Mouse (Mus musculus) 3T3-L1 (cell line): ENCODE measurements around the gene Gm10031.

ENCODE experiments used
- DNase-seq: peaks from one replicate; pipeline ENCODE4 v3.0.0-alpha.2; 2015; ENCODE audit warnings: low read depth, low spot score

Gm10031 gene

DNA sequence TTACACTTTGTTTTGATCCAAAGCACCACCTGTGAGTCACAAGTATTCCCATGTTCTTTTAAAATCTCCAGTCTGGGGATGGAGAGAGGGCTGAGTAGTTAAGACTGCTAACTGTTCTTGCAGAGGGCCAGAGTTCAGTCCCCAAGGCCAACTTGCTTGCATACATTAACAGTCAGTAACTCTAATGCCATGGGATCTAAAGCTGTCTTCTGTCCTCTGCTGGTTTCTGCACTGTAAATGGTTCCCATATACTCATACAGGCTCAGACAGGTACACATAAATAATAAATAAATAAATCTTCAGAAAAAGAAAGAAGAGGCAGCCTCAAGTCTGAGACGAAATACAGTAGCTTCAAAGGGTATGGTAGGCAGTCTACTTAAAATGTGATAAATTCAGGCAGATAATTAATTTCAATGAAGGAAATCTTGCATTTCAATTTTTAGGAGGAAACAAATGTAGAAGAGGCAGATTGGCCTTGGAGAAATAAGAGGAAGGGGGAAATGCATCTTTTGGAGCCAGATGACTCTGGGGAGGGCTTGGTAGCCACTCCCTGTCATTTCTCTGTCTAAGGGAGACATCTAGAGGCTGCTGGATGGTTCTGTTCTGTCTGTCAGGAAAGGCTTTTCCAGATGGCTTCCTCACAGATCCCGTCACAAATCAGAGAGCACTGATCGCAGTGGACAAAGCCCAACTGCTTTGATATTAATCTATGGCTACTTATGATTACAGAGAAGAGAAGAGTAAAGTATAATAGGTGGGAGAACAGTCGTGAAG lies 16.2 kb downstream of the Gm10031 start:
- peak; percentile 64 for DNase-seq

GRCm38 (mm10) chr1:156543999-156544398 lies 20.2 kb downstream of the Gm10031 start:
- no peak for DNase-seq

DNA sequence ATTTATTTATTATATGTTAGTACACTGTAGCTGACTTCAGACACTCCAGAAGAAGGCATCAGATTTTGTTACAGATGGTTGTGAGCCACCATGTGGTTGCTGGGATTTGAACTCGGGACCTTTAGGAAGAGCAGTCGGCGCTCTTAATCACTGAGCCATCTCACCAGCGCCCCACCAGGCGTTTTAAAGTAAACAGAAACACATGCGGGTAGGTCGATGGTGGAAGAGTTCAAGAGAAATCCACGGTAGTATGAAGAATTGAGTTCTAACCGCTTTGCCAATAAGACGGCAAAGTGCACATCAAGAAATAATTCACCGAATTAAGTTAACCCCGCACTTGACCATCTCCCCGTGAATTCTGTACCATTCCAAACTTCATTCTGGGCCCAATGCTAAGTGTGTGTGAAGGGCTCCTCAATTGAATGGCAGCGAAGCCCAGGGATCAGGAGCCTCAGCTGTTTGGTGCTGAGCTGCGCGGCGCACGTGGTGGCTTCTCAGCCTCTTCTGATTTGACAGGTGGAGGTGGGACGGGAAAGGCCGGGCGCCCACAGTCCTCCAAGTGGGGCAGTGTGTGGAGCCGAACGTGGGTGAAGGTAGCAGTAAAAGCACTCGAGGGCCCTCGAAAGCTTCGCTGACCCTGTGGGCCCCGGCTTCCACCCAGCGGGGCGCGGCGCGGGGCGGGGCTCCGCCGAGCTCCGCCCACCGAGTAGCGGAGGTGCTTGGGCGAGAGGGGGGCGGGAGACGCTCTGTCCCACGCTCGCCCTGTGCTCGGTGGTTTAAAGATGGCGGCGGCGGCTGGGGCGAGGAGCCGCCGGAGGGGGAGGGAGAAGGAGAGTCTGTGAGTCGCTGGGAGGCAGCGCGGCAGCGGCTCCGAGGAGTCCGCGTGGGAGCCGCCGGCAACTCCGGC lies 34.5 kb downstream of the Gm10031 start, which contains the start of gene Abl2:
TSS of gene Abl2 (plus strand) at position 763 of the 907 bp plus-strand sequence.
- DNase-seq: peak; percentile 83

DNA sequence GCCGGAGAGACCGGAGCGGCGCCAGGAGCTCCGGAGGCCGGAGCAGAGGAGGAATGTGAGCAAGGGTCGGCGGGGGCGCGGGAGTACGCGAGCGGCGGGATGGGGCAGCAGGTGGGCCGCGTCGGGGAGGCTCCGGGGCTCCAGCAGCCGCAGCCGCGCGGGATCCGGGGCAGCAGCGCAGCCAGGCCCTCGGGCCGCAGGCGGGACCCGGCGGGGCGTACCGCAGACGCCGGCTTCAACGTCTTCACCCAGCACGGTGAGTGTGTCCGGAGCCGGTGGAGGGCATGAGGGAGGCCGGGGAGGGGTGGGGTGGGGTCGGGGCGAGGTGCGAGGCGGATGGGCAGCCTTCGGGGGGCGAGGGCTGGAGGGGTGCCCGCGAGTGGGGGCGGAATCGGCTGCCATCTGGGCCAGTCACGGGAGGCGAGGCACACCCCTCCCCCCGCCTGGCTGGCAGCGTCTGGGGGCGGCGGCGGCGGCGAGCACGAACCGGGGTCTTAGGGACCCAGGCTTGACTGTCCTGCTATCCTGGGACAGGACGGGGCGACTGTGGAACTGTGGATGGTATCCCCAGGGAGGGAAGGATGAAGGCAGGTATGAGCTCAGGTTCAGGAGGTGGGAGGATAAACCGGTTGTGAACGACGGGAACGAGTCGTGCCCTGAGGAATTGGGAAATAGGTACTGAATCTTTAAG lies 35.3 kb downstream of the Gm10031 start:
- peak; percentile 44 for DNase-seq

- no peak for DNase-seq
Observed at GRCm38 (mm10) chr1:156559641-156560020, 35.8 kb downstream of the Gm10031 start.

- no peak for DNase-seq
Observed at GRCm38 (mm10) chr1:156560500-156560899, 36.7 kb downstream of the Gm10031 start.

DNA sequence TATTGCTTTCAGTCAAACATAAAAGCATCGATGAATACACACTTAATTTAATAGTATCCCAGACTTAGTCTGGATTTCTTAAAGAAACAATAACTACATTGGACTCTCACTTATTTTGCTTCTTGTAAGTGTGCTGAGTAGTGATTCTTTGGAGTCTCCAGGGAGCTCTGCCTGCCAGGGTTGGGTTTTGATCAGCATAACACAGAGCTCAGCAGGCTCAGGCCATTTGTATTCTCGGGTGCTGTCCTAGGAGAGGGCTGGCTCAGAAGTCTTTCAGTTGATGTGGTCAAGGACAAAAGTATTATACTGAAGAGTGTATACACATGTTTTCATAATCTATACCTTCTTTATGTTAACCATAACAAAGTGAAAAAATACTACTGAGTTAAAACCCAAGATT lies 41.5 kb downstream of the Gm10031 start:
- no peak for DNase-seq

- DNase-seq: peak; percentile 44
Observed at GRCm38 (mm10) chr1:156566132-156566531, 42.3 kb downstream of the Gm10031 start.

- no peak for DNase-seq
Observed at GRCm38 (mm10) chr1:156569615-156570014, 45.8 kb downstream of the Gm10031 start.

DNA sequence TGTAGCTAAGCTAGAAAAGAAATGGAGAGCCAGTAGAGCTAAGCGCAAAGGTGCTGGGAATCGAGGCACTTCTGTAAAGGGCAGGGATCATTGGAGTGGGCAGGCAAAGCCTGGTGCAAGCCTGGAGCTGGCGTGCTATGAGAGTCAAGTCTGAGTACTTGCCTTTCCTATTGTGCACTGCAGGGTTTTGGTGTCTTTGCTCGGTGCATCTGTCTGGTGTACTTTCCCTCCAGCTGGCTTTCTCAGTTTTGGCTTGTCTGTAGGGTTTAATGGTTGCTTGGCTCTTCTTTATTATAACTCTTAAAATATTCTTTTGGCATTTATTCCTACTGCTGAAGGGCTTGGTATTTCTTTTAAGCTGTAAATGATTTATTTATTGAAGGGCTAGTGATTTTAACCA lies 49.1 kb downstream of the Gm10031 start:
- no peak for DNase-seq
